Mouse (Mus musculus): ENCODE data around the gene Kcnj14. TPM values are rescaled to one million over a fixed set of nuclear protein-coding genes. Genes with fewer than 3 reads are reported as not detected.

Kcnj14 gene
- polyA plus RNA-seq, 1 experiment from 2014 or later: 0.44 TPM

DNA sequence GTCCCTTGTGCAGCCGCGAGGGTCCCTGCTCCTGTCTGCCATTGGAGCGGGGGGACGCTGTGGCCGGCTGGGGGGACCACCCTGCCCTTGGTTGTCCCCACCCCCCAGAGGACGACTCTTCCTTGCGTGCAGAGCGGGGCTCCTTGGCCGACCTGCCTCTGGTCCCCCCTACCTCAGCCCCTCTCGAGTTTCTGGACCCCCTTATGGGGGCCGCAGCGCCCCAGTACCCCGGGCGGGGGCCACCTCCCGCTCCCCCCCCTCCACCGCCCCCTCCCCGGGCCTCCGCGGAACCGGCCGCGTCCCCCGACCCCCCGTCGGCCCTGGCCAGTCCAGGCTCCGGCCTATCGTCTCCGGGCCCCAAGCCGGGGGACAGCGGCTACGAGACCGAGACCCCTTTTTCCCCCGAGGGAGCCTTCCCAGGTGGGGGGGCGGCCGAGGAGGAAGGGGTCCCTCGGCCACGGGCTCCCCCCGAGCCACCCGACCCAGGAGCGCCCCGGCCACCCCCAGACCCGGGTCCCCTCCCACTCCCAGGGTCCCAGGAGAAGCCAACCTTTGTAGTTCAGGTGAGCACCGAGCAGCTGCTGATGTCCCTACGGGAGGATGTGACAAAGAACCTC, 30.5 kb downstream of the Kcnj14 start:
- Histone ChIP-seq H3K4me2 (no peak overlapping the region), H3K27me3 (peaks cover 70% of the 10 kb centered on the region), H3K4me1 (replicated peaks) (peaks cover 18% of the 10 kb centered on the region), H3K9ac (no peak overlapping the region), H3K36me3 (no peaks in the 10 kb centered on the region), H3K9me3 (replicated peaks) (no peaks in the 10 kb centered on the region), H3K4me3 (no peak overlapping the region), H3K27ac (no peak overlapping the region)
- ATAC-seq (replicated peaks; ENCODE audit: insufficient number of reproducible peaks, insufficient read depth, low FRiP score, low read depth): no peak
- 69% methylated on average over 43 of the region's 44 CpGs for WGBS

GRCm38 (mm10) chr7:45793240-45793639, 31.3 kb downstream of the Kcnj14 start:
- no peak overlapping the region for H3K27ac ChIP-seq
- H3K4me2 ChIP-seq: no peak overlapping the region
- H3K9ac ChIP-seq: no peak overlapping the region
- peaks cover 13% of the 10 kb centered on the region for H3K4me1 ChIP-seq (replicated peaks)
- H3K9me3 ChIP-seq (replicated peaks): no peaks in the 10 kb centered on the region
- no peak overlapping the region for H3K4me3 ChIP-seq
- peaks cover 61% of the 10 kb centered on the region for H3K27me3 ChIP-seq
- no peak for ATAC-seq (replicated peaks; ENCODE audit: insufficient number of reproducible peaks, insufficient read depth, low FRiP score, low read depth)
- WGBS: 67% methylated on average over 24 of the region's 24 CpGs
- H3K36me3 ChIP-seq: no peaks in the 10 kb centered on the region

- no peak overlapping the region for H3K4me2 ChIP-seq
- peaks cover 59% of the 10 kb centered on the region for H3K27me3 ChIP-seq
- peaks cover 5% of the 10 kb centered on the region; the same call in 1 of the 2 replicates for H3K4me1 ChIP-seq (replicated peaks)
- no peak overlapping the region for H3K27ac ChIP-seq
- whole genome bisulfite sequencing: 61% methylated on average over 17 of the region's 17 CpGs
- ATAC-seq (replicated peaks; ENCODE audit: insufficient number of reproducible peaks, insufficient read depth, low FRiP score, low read depth): no peak
- no peaks in the 10 kb centered on the region for H3K36me3 ChIP-seq
- no peak overlapping the region for H3K4me3 ChIP-seq
- H3K9me3 ChIP-seq (replicated peaks): no peaks in the 10 kb centered on the region
- no peak overlapping the region for H3K9ac ChIP-seq
Measured at GRCm38 (mm10) chr7:45791756-45792490, 32.7 kb downstream of the Kcnj14 start.

GRCm38 (mm10) chr7:45790721-45791120, 33.9 kb downstream of the Kcnj14 start:
- H3K4me3 ChIP-seq: no peak overlapping the region
- no peak overlapping the region for H3K9ac ChIP-seq
- H3K4me2 ChIP-seq: no peak overlapping the region
- peaks cover 16% of the 10 kb centered on the region for H3K4me1 ChIP-seq (replicated peaks)
- no peaks in the 10 kb centered on the region for H3K9me3 ChIP-seq (replicated peaks)
- H3K27ac ChIP-seq: no peak overlapping the region
- whole genome bisulfite sequencing: 50% methylated on average over 6 of the region's 6 CpGs
- no peaks in the 10 kb centered on the region for H3K36me3 ChIP-seq
- no peak for ATAC-seq (replicated peaks; ENCODE audit: insufficient number of reproducible peaks, insufficient read depth, low FRiP score, low read depth)
- H3K27me3 ChIP-seq: peaks cover 60% of the 10 kb centered on the region

DNA sequence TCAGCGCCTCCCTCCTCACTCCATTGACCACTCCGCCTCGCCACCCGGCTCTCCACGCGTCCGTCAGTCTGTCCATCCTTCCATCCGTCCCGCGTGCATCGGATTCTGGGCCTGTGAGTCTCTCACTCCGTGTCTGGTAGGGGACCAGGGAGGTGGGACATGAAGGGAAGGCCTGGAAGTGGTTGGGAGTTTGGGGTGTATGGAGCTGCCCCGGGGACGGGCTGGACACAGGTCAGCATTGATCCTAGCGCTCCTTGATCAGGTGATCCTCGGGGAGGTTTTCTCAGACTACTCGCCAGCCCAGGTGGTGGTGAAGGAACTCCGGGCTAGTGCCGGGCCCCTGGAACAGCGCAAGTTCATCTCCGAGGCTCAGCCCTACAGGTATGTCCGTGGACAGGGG, 36.9 kb downstream of the Kcnj14 start:
- Histone ChIP-seq H3K4me3 (no peak overlapping the region), H3K27me3 (peaks cover 56% of the 10 kb centered on the region), H3K36me3 (no peaks in the 10 kb centered on the region), H3K9me3 (replicated peaks) (no peaks in the 10 kb centered on the region), H3K9ac (no peak overlapping the region), H3K4me1 (replicated peaks) (peaks cover 35% of the 10 kb centered on the region), H3K27ac (no peak overlapping the region), H3K4me2 (no peak overlapping the region)
- no peak for ATAC-seq (replicated peaks; ENCODE audit: insufficient number of reproducible peaks, insufficient read depth, low FRiP score, low read depth)
- 80% methylated on average over 22 of the region's 22 CpGs for WGBS

DNA sequence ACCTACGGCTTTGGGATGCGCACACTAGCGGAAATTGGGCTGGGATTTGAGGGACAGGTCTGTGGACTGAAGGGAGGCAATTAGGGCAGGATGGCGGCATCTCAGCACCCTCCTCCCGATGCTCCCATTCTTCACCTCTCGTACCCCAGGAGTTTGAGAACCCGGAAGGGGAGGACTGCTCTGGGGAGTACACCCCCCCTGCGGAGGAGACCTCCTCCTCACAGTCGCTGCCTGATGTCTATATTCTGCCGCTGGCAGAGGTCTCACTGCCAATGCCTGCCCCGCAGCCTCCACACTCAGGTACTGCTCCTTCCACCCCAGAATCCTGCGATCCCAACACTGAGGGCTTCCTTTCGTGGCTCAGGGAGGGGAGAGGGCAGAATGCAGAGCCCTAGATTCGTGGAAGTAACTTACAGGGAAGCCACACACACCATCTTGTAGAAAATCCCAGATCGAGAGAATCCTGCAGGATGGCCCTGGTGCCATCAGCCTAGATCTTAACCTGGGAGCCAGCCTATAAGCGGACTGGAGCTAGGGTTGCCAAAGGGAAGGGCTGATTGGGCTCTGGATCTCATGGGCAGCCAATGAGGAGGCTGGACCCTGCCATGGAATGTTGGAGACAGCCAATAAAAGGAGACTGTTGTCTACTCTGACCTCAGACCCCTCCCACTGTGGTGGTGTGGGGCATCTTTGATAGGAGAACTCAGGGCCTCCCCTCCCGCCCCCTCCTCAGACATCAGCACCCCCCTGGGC, 37.7 kb downstream of the Kcnj14 start:
- peaks cover 54% of the 10 kb centered on the region for H3K27me3 ChIP-seq
- ATAC-seq (replicated peaks; ENCODE audit: insufficient number of reproducible peaks, insufficient read depth, low FRiP score, low read depth): no peak
- 0 out of 2 replicates have a peak overlapping the region, but pooled peaks have one; percentile 16 for H3K9ac ChIP-seq
- H3K36me3 ChIP-seq: no peaks in the 10 kb centered on the region
- no peak overlapping the region for H3K27ac ChIP-seq
- H3K4me2 ChIP-seq: peak overlapping the region; percentile 69
- peaks cover 35% of the 10 kb centered on the region for H3K4me1 ChIP-seq (replicated peaks)
- 7% methylated on average over 17 of the region's 17 CpGs for WGBS
- H3K4me3 ChIP-seq: peak overlapping the region; percentile 50
- no peaks in the 10 kb centered on the region for H3K9me3 ChIP-seq (replicated peaks)

DNA sequence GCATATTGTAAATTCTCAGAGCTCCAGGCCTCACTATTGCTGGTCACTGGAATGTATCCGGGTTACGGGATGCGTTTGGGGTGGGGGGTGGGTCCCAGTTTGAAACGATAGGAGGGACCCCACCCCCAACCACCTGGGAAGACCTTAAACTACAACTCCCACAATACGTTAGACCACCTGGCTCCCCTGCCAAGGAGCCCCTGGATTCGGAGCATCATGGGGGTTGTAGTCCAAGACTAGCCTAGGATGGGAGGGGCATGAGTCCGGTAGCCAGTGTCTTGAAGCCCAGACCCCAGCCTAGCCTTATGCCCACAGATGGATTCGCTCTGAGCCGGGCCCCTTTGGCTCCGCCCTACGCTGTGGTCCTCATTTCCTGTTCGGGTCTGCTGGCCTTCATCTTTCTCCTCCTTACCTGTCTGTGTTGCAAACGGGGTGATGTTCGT, 38.4 kb downstream of the Kcnj14 start:
- peaks cover 34% of the 10 kb centered on the region for H3K4me1 ChIP-seq (replicated peaks)
- no peak for ATAC-seq (replicated peaks; ENCODE audit: insufficient number of reproducible peaks, insufficient read depth, low FRiP score, low read depth)
- 1% methylated on average over 14 of the region's 14 CpGs for WGBS
- H3K9me3 ChIP-seq (replicated peaks): no peaks in the 10 kb centered on the region
- H3K27ac ChIP-seq: no peak overlapping the region
- peaks cover 56% of the 10 kb centered on the region for H3K27me3 ChIP-seq
- no peak overlapping the region for H3K9ac ChIP-seq
- H3K36me3 ChIP-seq: no peaks in the 10 kb centered on the region
- peak overlapping the region; percentile 50 for H3K4me3 ChIP-seq
- peak overlapping the region; percentile 69 for H3K4me2 ChIP-seq

DNA sequence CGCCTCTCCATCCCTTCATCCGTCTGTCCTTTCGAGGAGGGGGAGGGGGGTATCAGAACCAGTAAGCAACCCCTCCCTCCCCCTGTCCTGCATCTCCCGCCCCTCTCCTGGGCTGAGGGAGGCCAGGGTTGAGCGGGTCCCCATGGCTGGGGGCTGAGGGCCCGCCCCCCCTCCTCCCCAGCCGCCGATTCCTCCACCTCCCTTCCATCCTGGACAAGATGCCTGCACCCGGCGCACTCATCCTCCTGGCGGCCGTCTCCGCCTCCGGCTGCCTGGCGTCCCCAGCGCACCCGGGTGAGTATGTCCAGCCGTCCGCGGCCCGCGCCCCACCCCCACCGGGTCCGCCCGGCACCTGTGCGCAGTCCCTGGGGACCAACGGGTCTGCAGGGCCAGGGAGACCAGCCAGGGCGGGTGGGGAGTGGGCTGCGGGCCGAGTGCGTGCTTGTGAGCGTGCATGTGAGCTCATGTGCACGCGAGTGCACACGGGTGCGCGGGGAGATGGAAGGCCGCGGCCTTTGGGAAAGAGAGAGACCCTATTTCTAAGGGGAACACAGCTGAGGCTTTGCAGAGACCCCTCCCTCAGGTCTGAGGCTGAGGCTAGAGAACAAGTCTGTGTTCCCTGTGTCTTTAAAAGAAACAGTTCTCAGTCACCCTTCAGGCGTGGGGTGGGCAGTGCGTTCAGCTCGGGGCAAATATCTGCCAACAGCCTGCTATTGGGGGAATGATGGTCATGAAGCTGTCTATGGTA, 39.0 kb downstream of the Kcnj14 start:
- Histone ChIP-seq H3K9ac (peak overlapping the region; percentile 50), H3K36me3 (no peaks in the 10 kb centered on the region), H3K27ac (no peak overlapping the region), H3K9me3 (replicated peaks) (no peaks in the 10 kb centered on the region), H3K27me3 (peaks cover 62% of the 10 kb centered on the region), H3K4me1 (replicated peaks) (peaks cover 30% of the 10 kb centered on the region), H3K4me3 (peak overlapping the region; percentile 50), H3K4me2 (peak overlapping the region; percentile 69)
- peak; percentile 16; the same call in 1 of the 2 replicates for ATAC-seq (replicated peaks; ENCODE audit: insufficient number of reproducible peaks, insufficient read depth, low FRiP score, low read depth)
- WGBS: under 1% methylated on average over 40 of the region's 42 CpGs

DNA sequence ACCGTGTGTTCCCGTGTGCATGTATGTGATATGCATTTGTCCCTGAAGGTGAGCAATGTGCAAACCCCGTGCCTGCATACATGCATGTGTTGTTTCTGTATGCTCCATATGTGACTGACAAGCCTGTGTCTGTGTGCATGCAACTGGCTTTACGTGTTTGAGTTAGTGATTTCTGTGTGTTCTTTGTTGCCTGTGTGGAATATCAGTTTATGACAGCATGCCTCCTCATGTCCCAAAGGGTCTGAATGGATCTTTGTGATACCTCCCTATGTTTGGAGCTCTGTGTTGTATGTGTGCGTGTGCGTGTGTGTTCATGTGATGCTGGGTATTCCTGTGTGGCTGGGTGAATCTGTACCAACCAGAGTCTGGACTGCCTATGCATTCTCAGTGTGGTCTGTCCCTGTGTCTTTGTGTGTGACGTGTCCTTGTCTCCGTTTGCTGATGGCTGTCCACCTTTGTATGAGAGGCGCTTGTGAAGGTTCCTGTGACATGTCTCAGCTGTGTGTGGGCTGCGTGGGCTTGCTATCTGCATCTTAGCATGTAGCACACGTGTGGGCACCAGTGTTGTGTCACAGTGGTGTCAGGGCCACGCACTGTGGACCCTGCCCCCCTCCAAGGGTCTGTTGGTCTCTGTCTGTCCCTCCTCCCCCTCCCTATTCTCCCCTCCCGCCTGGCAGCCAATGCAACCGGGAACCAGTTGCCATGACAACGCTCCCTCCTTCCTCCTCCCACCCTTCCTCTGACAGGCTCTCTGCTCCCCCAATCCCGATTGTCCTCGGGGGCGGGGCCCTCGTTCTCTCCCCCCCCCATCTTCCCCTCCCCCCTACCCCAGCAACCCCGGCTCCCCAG, 39.8 kb downstream of the Kcnj14 start, which contains the start of gene Sult2b1:
Gene Sult2b1 (minus strand): TSS at position 146 of the 849 bp plus-strand sequence.
- peaks cover 30% of the 10 kb centered on the region for H3K4me1 ChIP-seq (replicated peaks)
- peak within 1 kb of the TSS; percentile 88 for H3K4me2 ChIP-seq
- no peaks in the 10 kb centered on the region for H3K9me3 ChIP-seq (replicated peaks)
- no peaks in the 10 kb centered on the region for H3K36me3 ChIP-seq
- peaks cover 64% of the 10 kb centered on the region for H3K27me3 ChIP-seq
- H3K4me3 ChIP-seq: peak within 1 kb of the TSS; percentile 68
- WGBS: 23% methylated on average over 20 of the region's 20 CpGs
- peak; percentile 21; the same call in 1 of the 2 replicates for ATAC-seq (replicated peaks; ENCODE audit: insufficient number of reproducible peaks, insufficient read depth, low FRiP score, low read depth)
- H3K9ac ChIP-seq: peak within 1 kb of the TSS; percentile 59
- no peak within 1 kb of the TSS for H3K27ac ChIP-seq

- under 1% methylated on average over 38 of the region's 38 CpGs for WGBS
- Histone ChIP-seq H3K4me1 (replicated peaks) (peaks cover 33% of the 10 kb centered on the region), H3K9ac (peak within 1 kb of the TSS; percentile 59), H3K36me3 (no peaks in the 10 kb centered on the region), H3K9me3 (replicated peaks) (no peaks in the 10 kb centered on the region), H3K4me3 (peak within 1 kb of the TSS; percentile 68), H3K27ac (no peak within 1 kb of the TSS), H3K4me2 (peak within 1 kb of the TSS; percentile 88), H3K27me3 (peaks cover 69% of the 10 kb centered on the region)
- peak; percentile 28; the same call in 1 of the 2 replicates for ATAC-seq (replicated peaks; ENCODE audit: insufficient number of reproducible peaks, insufficient read depth, low FRiP score, low read depth)
Measured at GRCm38 (mm10) chr7:45783511-45784091, 41.0 kb downstream of the Kcnj14 start, which contains the start of gene Lmtk3. Gene Lmtk3 (plus strand): TSS chr7:45783738.
